Mouse (Mus musculus): Measurements from ENCODE around the gene Hip1r. TPM values are rescaled to one million over a fixed set of nuclear protein-coding genes. Genes with fewer than 3 reads are reported as not detected.

The Hip1r gene
- total and polyA plus RNA-seq, 3 experiments = 16.6 to 31.6 TPM; not detected in 1

DNA sequence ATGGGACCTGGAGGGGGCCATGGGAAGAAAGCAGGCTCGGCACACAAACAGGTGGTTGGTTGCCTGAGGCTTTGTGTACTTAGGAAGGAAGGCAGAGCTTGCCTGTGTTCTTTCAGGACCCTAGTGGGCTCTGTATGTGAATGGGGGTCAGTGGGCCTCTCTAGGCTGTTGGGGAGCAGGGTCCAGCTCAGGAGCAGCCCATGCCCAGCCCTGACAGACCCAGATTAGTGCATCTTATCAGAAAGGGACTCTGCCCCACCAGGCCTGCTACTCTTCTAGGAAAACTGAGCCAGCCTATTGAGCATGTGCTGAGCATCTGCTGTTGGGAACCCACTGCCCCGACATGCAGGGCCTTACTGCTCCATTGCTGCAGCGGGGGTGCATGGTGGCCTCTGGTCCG, 14.1 kb downstream of the Hip1r start:
- no peak overlapping the region for H3K9ac ChIP-seq (ENCODE audit: control insufficient read depth, low read depth, low read length, poor library complexity, severe bottlenecking)
- no peak for TF ChIP-seq GABPA (IDR thresholded peaks at IDR 0.05; ENCODE audit: low read depth, low read length)
- no peak for TF ChIP-seq SMC3 (IDR thresholded peaks at IDR 0.05; ENCODE audit: low read depth, low read length)
- TF ChIP-seq MYB (IDR thresholded peaks at IDR 0.05; ENCODE audit: low read depth, low read length) = no peak
- no peak for TF ChIP-seq MXI1 (IDR thresholded peaks at IDR 0.05; ENCODE audit: low read depth, low read length)
- TF ChIP-seq EP300 (IDR thresholded peaks at IDR 0.05; ENCODE audit: low read depth in 1 of 2, low read length in 2 of 2) = no peak
- no peak for TF ChIP-seq NELFE (IDR thresholded peaks at IDR 0.05; ENCODE audit: low read depth, low read length)
- TF ChIP-seq POLR2AphosphoS5 (IDR thresholded peaks at IDR 0.05; ENCODE audit: borderline replicate concordance, low read depth, low read length) = no peak
- TF ChIP-seq RCOR1 (IDR thresholded peaks at IDR 0.05; ENCODE audit: low read depth, low read length) = no peak
- no peak for TF ChIP-seq POLR2A (IDR thresholded peaks at IDR 0.05; ENCODE audit: control insufficient read depth in 1 of 2, insufficient read depth in 1 of 2, low read depth in 1 of 2, low read length in 2 of 2, poor library complexity in 1 of 2)
- TF ChIP-seq USF2 (IDR thresholded peaks at IDR 0.05; ENCODE audit: borderline replicate concordance in 1 of 2, insufficient read depth in 1 of 2, low read depth in 1 of 2, low read length in 2 of 2) = no peak
- TF ChIP-seq MEF2A (IDR thresholded peaks at IDR 0.05; ENCODE audit: extremely low read depth, insufficient replicate concordance, low read depth, low read length, poor library complexity, severe bottlenecking) = no peak
- no peak for TF ChIP-seq CHD2 (IDR thresholded peaks at IDR 0.05; ENCODE audit: low read length)
- TF ChIP-seq CHD1 (IDR thresholded peaks at IDR 0.05; ENCODE audit: low read depth, low read length) = no peak
- TF ChIP-seq JUND (IDR thresholded peaks at IDR 0.05; ENCODE audit: low read depth, low read length) = no peak
- TF ChIP-seq SIN3A (IDR thresholded peaks at IDR 0.05; ENCODE audit: low read length) = no peak
- no peak overlapping the region for H3K27ac ChIP-seq (ENCODE audit: control insufficient read depth, low read depth, low read length)
- no peak overlapping the region for H3K4me3 ChIP-seq (ENCODE audit: control insufficient read depth in 1 of 2, insufficient read depth in 1 of 2, low read depth in 2 of 2, low read length in 2 of 2)
- no peaks in the 10 kb centered on the region; the same call in 1 of the 2 replicates for H3K79me2 ChIP-seq (ENCODE audit: control insufficient read depth, insufficient read depth, low read length, poor library complexity)
- no peak for DNase-seq (ENCODE audit: low read depth, low spot score)
- H3K4me1 ChIP-seq (ENCODE audit: control insufficient read depth in 1 of 2, insufficient read depth in 2 of 2, low read length in 2 of 2) = no peaks in the 10 kb centered on the region
- no peaks in the 10 kb centered on the region for H3K36me3 ChIP-seq (ENCODE audit: control insufficient read depth in 1 of 2, insufficient read depth in 2 of 2, low read length in 2 of 2)
- H3K27me3 ChIP-seq (ENCODE audit: control insufficient read depth in 1 of 2, insufficient read depth in 2 of 2, low read length in 2 of 2) = no peaks in the 10 kb centered on the region
- no peaks in the 10 kb centered on the region for H3K9me3 ChIP-seq (replicated peaks; ENCODE audit: insufficient read depth, low read length)

DNA sequence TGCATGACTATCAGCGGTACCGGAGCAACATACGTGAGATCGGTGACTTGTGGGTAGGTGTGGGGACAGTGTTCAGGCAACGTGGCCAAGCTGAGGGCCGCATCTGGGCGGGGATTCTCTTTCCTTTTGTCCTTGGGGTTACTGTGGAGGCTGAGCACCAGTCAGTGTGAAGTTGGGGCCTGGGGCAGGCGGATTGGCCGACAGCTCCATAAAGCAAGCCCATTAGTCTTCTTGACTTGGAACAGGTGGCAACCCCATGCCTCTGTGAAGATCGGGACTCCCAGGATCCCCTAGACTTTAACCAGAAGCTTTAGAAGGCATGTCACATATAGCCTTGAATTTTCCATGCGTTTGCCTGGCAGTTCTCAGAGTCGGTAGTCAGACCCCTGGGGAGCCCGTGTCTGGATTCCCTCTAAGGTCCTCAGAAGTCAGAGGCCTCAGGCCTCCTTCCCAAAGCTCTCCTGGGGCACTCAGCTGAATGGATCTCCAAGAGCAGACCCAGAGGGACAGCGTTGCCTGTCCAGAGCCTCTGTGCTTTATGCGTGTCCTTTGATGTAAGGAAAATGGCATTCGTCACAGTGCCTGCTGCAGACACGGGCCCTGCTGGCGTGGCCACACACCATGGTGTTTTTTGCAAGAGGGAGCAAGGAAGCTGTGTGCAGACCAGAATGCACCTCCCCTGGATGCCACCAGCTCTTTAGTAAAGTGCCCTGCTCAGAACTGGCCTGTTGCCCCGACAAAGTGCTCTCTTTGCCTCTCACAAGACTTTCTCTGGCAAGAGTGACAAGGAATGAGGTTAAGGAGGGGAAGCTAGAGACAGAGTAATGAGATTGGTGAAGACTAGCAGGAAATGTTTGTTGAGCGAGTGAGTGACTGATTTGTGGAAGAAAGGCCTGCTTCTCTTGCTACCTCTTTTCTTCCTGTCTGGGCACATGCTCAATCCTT, 16.8 kb downstream of the Hip1r start:
- no peak overlapping the region for H3K27ac ChIP-seq (ENCODE audit: control insufficient read depth, low read depth, low read length)
- H3K4me3 ChIP-seq (ENCODE audit: control insufficient read depth in 1 of 2, insufficient read depth in 1 of 2, low read depth in 2 of 2, low read length in 2 of 2) = no peak overlapping the region
- H3K27me3 ChIP-seq (ENCODE audit: control insufficient read depth in 1 of 2, insufficient read depth in 2 of 2, low read length in 2 of 2) = no peaks in the 10 kb centered on the region
- H3K9ac ChIP-seq (ENCODE audit: control insufficient read depth, low read depth, low read length, poor library complexity, severe bottlenecking) = no peak overlapping the region
- no peak for TF ChIP-seq EP300 (IDR thresholded peaks at IDR 0.05; ENCODE audit: low read depth in 1 of 2, low read length in 2 of 2)
- TF ChIP-seq POLR2A (IDR thresholded peaks at IDR 0.05; ENCODE audit: control insufficient read depth in 1 of 2, insufficient read depth in 1 of 2, low read depth in 1 of 2, low read length in 2 of 2, poor library complexity in 1 of 2) = no peak
- no peak for TF ChIP-seq ETS1 (IDR thresholded peaks at IDR 0.05; ENCODE audit: low read depth, low read length)
- TF ChIP-seq NRF1 (IDR thresholded peaks at IDR 0.05; ENCODE audit: insufficient read depth, low read depth, low read length, poor library complexity, severe bottlenecking) = no peak
- no peak for TF ChIP-seq RAD21 (IDR thresholded peaks at IDR 0.05; ENCODE audit: low read depth, low read length)
- no peak for TF ChIP-seq MAFK (IDR thresholded peaks at IDR 0.05; ENCODE audit: borderline replicate concordance, low read depth, low read length)
- no peak for TF ChIP-seq SMC3 (IDR thresholded peaks at IDR 0.05; ENCODE audit: low read depth, low read length)
- TF ChIP-seq GATA1 (IDR thresholded peaks at IDR 0.05; ENCODE audit: low read depth, low read length) = no peak
- no peak for TF ChIP-seq UBTF (IDR thresholded peaks at IDR 0.05; ENCODE audit: borderline replicate concordance, insufficient read depth, low read depth, low read length)
- no peak for TF ChIP-seq CTCF (IDR thresholded peaks at IDR 0.05 in 2 of 3, conservative IDR thresholded peaks at IDR 0.05 in 1 of 3; ENCODE audit: control insufficient read depth in 1 of 3, insufficient read depth in 1 of 3, low read depth in 2 of 3, low read length in 3 of 3, poor library complexity in 1 of 3, severe bottlenecking in 1 of 3)
- H3K4me1 ChIP-seq (ENCODE audit: control insufficient read depth in 1 of 2, insufficient read depth in 2 of 2, low read length in 2 of 2) = no peaks in the 10 kb centered on the region
- H3K9me3 ChIP-seq (replicated peaks; ENCODE audit: insufficient read depth, low read length) = no peaks in the 10 kb centered on the region
- DNase-seq (ENCODE audit: low read depth, low spot score) = no peak
- H3K79me2 ChIP-seq (ENCODE audit: control insufficient read depth, insufficient read depth, low read length, poor library complexity) = no peaks in the 10 kb centered on the region; the same call in 1 of the 2 replicates
- H3K36me3 ChIP-seq (ENCODE audit: control insufficient read depth in 1 of 2, insufficient read depth in 2 of 2, low read length in 2 of 2) = no peaks in the 10 kb centered on the region

All from MEL (cell line).